Mouse (Mus musculus): Measurements from ENCODE around the gene Krt80. TPM values are rescaled to one million over a fixed set of nuclear protein-coding genes. Genes with fewer than 3 reads are reported as not detected.
A peak's percentile ranks its signal among the peaks of the same experiment; 100 is the strongest.

The Krt80 gene
- total and polyA plus RNA-seq, 3 experiments, result 0.20 TPM; not detected in 2

- dilution Hi-C loops (cut with MboI; ENCODE audit: extremely low pct_ligation_motif_present, extremely low pct_unique_long_range_greater_than_20kb, low sequenced_read_pairs), result no loop called here
- no peaks in the 10 kb centered on the region for H3K9me3 ChIP-seq (replicated peaks; ENCODE audit: low read length)
- in situ Hi-C loops (cut with MboI; ENCODE audit: low pct_ligation_motif_present, low pct_unique_long_range_greater_than_20kb, low sequenced_read_pairs), result loop anchor here (5.0 to 10.0 kb wide), 2 partner anchors 435 to 643 kb away; no protein-coding TSS in a partner anchor
- no peaks in the 10 kb centered on the region for H3K36me3 ChIP-seq (replicated peaks in 1 of 2; ENCODE audit: control insufficient read depth in 1 of 2, insufficient read depth in 1 of 2, low read length in 1 of 2)
- no peak overlapping the region for H3K4me2 ChIP-seq (ENCODE audit: insufficient read depth, low read depth, poor library complexity, severe bottlenecking)
- H3K79me2 ChIP-seq (replicated peaks; ENCODE audit: control insufficient read depth, extremely low read depth, insufficient read depth, poor library complexity, severe bottlenecking), result no peaks in the 10 kb centered on the region
- H3K4me1 ChIP-seq (ENCODE audit: control insufficient read depth in 1 of 2, insufficient read depth in 2 of 2), result no peaks in the 10 kb centered on the region
- TF ChIP-seq NRF1 (IDR thresholded peaks at IDR 0.05; ENCODE audit: low read depth, low read length) (no peak), USF2 (conservative IDR thresholded peaks at IDR 0.05; ENCODE audit: low read depth, low read length) (no peak), MEF2A (IDR thresholded peaks at IDR 0.05; ENCODE audit: borderline replicate concordance, low read depth, low read length) (no peak), MXI1 (IDR thresholded peaks at IDR 0.05; ENCODE audit: low read depth, low read length) (no peak), PAX5 (IDR thresholded peaks at IDR 0.05; ENCODE audit: low read length) (no peak), CHD2 (IDR thresholded peaks at IDR 0.05; ENCODE audit: low read length) (no peak), MAZ (IDR thresholded peaks at IDR 0.05; ENCODE audit: low read depth, low read length) (no peak), MYC (IDR thresholded peaks at IDR 0.05; ENCODE audit: low read depth, low read length) (no peak), IRF4 (IDR thresholded peaks at IDR 0.05; ENCODE audit: low read depth, low read length) (no peak), RAD21 (IDR thresholded peaks at IDR 0.05; ENCODE audit: low read depth, low read length) (peak; percentile 99), POLR2A (IDR thresholded peaks at IDR 0.05; ENCODE audit: low read depth, low read length) (no peak), MAFK (IDR thresholded peaks at IDR 0.05; ENCODE audit: insufficient replicate concordance, low read length) (no peak), SMC3 (IDR thresholded peaks at IDR 0.05; ENCODE audit: low read depth, low read length) (peak; percentile 94), ZKSCAN1 (IDR thresholded peaks at IDR 0.05; ENCODE audit: borderline replicate concordance, low read depth, low read length) (no peak), TBP (conservative IDR thresholded peaks at IDR 0.05; ENCODE audit: low read depth, low read length) (no peak), BHLHE40 (IDR thresholded peaks at IDR 0.05; ENCODE audit: low read depth, low read length) (no peak), E2F4 (IDR thresholded peaks at IDR 0.05; ENCODE audit: insufficient replicate concordance, low read depth, low read length) (no peak), SIN3A (IDR thresholded peaks at IDR 0.05; ENCODE audit: low read length) (no peak), ELF1 (IDR thresholded peaks at IDR 0.05; ENCODE audit: low read depth, low read length) (no peak), MAX (IDR thresholded peaks at IDR 0.05; ENCODE audit: low read length) (no peak), ETS1 (conservative IDR thresholded peaks at IDR 0.05; ENCODE audit: low read depth, low read length) (no peak), CTCF (conservative IDR thresholded peaks at IDR 0.05 in 1 of 2, IDR thresholded peaks at IDR 0.05 in 1 of 2; ENCODE audit: low read depth in 2 of 2, low read length in 2 of 2) (peak; percentile 76 to 99), ZC3H11A (IDR thresholded peaks at IDR 0.05; ENCODE audit: low read depth, low read length) (peak; percentile 61), EP300 (IDR thresholded peaks at IDR 0.05; ENCODE audit: low read length) (no peak), NELFE (IDR thresholded peaks at IDR 0.05; ENCODE audit: low read depth, low read length) (peak; percentile 45; the same call in 1 of the 2 replicates), KAT2A (IDR thresholded peaks at IDR 0.05; ENCODE audit: insufficient replicate concordance, low read length) (no peak), USF1 (IDR thresholded peaks at IDR 0.05; ENCODE audit: low read depth, low read length) (no peak), HCFC1 (IDR thresholded peaks at IDR 0.05; ENCODE audit: low read depth, low read length) (no peak)
- peaks cover 78% of the 10 kb centered on the region for H3K27me3 ChIP-seq (replicated peaks)
- peak; percentile 92 for DNase-seq (ENCODE audit: extremely low read depth)
- no peak overlapping the region for H3K27ac ChIP-seq (ENCODE audit: insufficient read depth, low read depth)
- no peak overlapping the region for H3K9ac ChIP-seq (ENCODE audit: insufficient read depth, low read depth)
- no peak overlapping the region for H3K4me3 ChIP-seq (replicated peaks in 1 of 3; ENCODE audit: low read depth in 2 of 3, low read length in 2 of 3, poor library complexity in 1 of 3)
Measured at GRCm38 (mm10) chr15:101339537-101339936, 30.4 kb downstream of the Krt80 start.
